Mouse (Mus musculus): ENCODE results near the gene Cyth2.

- no peak for TF ChIP-seq CTCF (IDR thresholded peaks at IDR 0.05; ENCODE audit: low read depth, low read length)
- no peak for TF ChIP-seq GATA2 (IDR thresholded peaks at IDR 0.05; ENCODE audit: borderline replicate concordance, low read depth, low read length)
- TF ChIP-seq GATA1 (IDR thresholded peaks at IDR 0.05; ENCODE audit: borderline replicate concordance, low read length), result no peak
These were observed 43.3 kb downstream of the Cyth2 start for GRCm38 (mm10) chr7:45771101-45771500.
